ENCODE assay signal across 13 mouse cellular contexts in the genomic region with DNA sequence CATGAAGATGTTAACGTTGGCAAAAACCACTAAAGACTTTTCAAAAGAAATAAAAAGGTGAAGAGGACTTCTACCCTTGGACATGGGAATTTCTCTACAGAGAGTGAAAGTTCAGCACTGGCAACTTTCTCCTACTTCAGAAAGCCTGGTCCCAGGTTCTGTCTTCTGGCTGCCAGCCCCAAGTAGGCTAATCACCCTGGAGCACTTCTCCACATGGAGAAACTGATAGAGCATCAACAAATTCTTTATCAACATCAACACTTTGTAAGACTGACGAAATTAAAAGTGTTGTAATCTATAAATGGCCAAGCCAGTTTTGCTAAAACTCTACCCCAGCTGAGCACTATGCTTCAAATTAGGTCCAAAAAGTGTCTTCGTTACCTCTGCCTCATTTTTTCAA.
DNase-seq lines count a peak whose midpoint lies in the region; ATAC-seq lines count a peak whose summit lies in the region.
"Had no signal": no experiment of that assay in that cellular context is flagged by ENCODE, and none has a peak within 500 bp of the region (broad histone marks: within the 10 kb centered on the region; RNA-seq: fewer than 3 reads in every experiment).

No protein-coding gene starts in this region.

- H3K9ac ChIP-seq in liver, embryonic 13.5 days, result peak overlapping the region; percentile 81
- H3K9ac ChIP-seq: embryonic facial prominence, embryonic 12.5 days; lung, embryonic 15.5 days; neural tube, embryonic 12.5 days had no signal

- H3K9me3 ChIP-seq in liver, embryonic 13.5 days (replicated peaks), result no peaks in the 10 kb centered on the region
- H3K9me3 ChIP-seq: embryonic facial prominence, embryonic 12.5 days; lung, embryonic 15.5 days; neural tube, embryonic 12.5 days had no signal

- H3K4me1 ChIP-seq in brown adipose tissue, adult 24 weeks (ENCODE audit: control insufficient read depth, insufficient read depth, insufficient read length, low read length), result no peaks in the 10 kb centered on the region
- peaks cover 56% of the 10 kb centered on the region for H3K4me1 ChIP-seq in liver, embryonic 13.5 days (replicated peaks)
- H3K4me1 ChIP-seq: embryonic facial prominence, embryonic 12.5 days; lung, embryonic 15.5 days; neural tube, embryonic 12.5 days had no signal

- H3K4me3 ChIP-seq in brown adipose tissue, adult 24 weeks (ENCODE audit: insufficient read depth, low read depth, low read length), result no peak overlapping the region
- H3K4me3 ChIP-seq in liver, embryonic 13.5 days (replicated peaks), result peak overlapping the region; percentile 64
- H3K4me3 ChIP-seq: embryonic facial prominence, embryonic 12.5 days; lung, embryonic 15.5 days; neural tube, embryonic 12.5 days had no signal

- peak overlapping the region; percentile 19; the same call in 1 of the 2 replicates for H3K27ac ChIP-seq in brown adipose tissue, adult 24 weeks (replicated peaks; ENCODE audit: low read depth, low read length)
- H3K27ac ChIP-seq in liver, embryonic 13.5 days, result peak overlapping the region; percentile 96
- H3K27ac ChIP-seq: embryonic facial prominence, embryonic 12.5 days; kidney, postnatal 0 days; lung, embryonic 15.5 days; neural tube, embryonic 12.5 days had no signal

- no peaks in the 10 kb centered on the region for H3K27me3 ChIP-seq in liver, embryonic 13.5 days
- H3K27me3 ChIP-seq: embryonic facial prominence, embryonic 12.5 days; lung, embryonic 15.5 days; neural tube, embryonic 12.5 days had no signal

- peak; percentile 35; the same call in 1 of the 2 replicates for ATAC-seq in common myeloid progenitor, adult 5-6 weeks (replicated peaks; ENCODE audit: low read depth, poor library complexity, severe bottlenecking)
- peak; percentile 81 for ATAC-seq in liver, embryonic 13.5 days (ENCODE audit: low read depth)
- ATAC-seq: CD4-positive, CD25-positive, alpha-beta regulatory T cell, adult 4 months; inflammation-experienced regulatory T-cells, adult 6 months had no signal

- H3K36me3 ChIP-seq in liver, embryonic 13.5 days, result no peaks in the 10 kb centered on the region
- H3K36me3 ChIP-seq: embryonic facial prominence, embryonic 12.5 days; lung, embryonic 15.5 days; neural tube, embryonic 12.5 days had no signal

- H3K4me2 ChIP-seq in liver, embryonic 13.5 days, result peak overlapping the region; percentile 58
- H3K4me2 ChIP-seq: embryonic facial prominence, embryonic 12.5 days; lung, embryonic 15.5 days; neural tube, embryonic 12.5 days had no signal

- peak; percentile 70 for DNase-seq in liver, embryonic 13.5 days
- DNase-seq in spleen, postnatal 14 days (ENCODE audit: low spot score in 2 of 2), result peak; percentile 14 to 26
- DNase-seq in urinary bladder, postnatal 4 days (ENCODE audit: low spot score in 2 of 2), result no peak
- DNase-seq in kidney, postnatal 10 days, result no peak
- no peak for DNase-seq in layer of hippocampus, adult 11-12 months (ENCODE audit: low spot score)

- 24% methylated on average over 3 of the region's 3 CpGs for WGBS in liver, embryonic 13.5 days (ENCODE audit: insufficient replicate concordance)

Comparison
In these comparisons a context has a peak if more than half of its experiments do, and no peak if none do; other contexts are left out.
1. DNase-seq: peak in liver, embryonic 13.5 days (single experiment) and spleen, postnatal 14 days (2 of 2); none in urinary bladder, postnatal 4 days (0 of 2), kidney, postnatal 10 days (single experiment) and layer of hippocampus, adult 11-12 months (single experiment).